Mouse (Mus musculus) stomach, embryonic 16.5 days (tissue): ENCODE results near the gene Rpl36a. TPM values are rescaled to one million over a fixed set of nuclear protein-coding genes. Genes with fewer than 3 reads are reported as not detected.

ENCODE experiments used
- ATAC-seq: fragments of 200-750 bp; cut with Nextera tagmentation; 2 replicates; pipeline ENCODE4 v1.8.0; 2017; ENCODE audit warnings: moderate number of reproducible peaks, moderate TSS enrichment; ENCODE audit not compliant: insufficient read depth, low FRiP score
- H3K27ac ChIP-seq: fragments of 300-500 bp; sonication (generic); 2 replicates; pipeline ENCODE4 v1.5.1; 2014; ENCODE audit warnings: low read length
- H3K27me3 ChIP-seq: fragments of 300-500 bp; sonication (generic); 2 replicates; pipeline ENCODE4 v1.6.1; 2014; ENCODE audit warnings: low read length, control low read depth, mixed read lengths; ENCODE audit not compliant: control insufficient read depth, insufficient read depth
- H3K36me3 ChIP-seq: fragments of 300-500 bp; sonication (generic); 2 replicates; pipeline ENCODE4 v1.6.1; 2014; ENCODE audit warnings: low read length; ENCODE audit not compliant: control insufficient read depth, insufficient read depth
- H3K4me1 ChIP-seq: fragments of 300-500 bp; sonication (generic); 2 replicates; pipeline ENCODE4 v1.6.1; 2014; ENCODE audit warnings: low read length, control low read depth, mixed read lengths; ENCODE audit not compliant: control insufficient read depth, insufficient read depth
- H3K4me2 ChIP-seq: fragments of 300-500 bp; sonication (generic); 2 replicates; pipeline ENCODE4 v1.6.1; 2014; ENCODE audit warnings: low read depth, low read length, mixed read lengths
- H3K4me3 ChIP-seq: fragments of 300-500 bp; sonication (generic); replicated peaks from 2 replicates; pipeline ENCODE4 v1.5.1; 2014; ENCODE audit warnings: mild to moderate bottlenecking, low read length
- H3K9ac ChIP-seq: fragments of 300-500 bp; sonication (generic); 2 replicates; pipeline ENCODE4 v1.6.1; 2014; ENCODE audit warnings: low read length
- H3K9me3 ChIP-seq: fragments of 300-500 bp; sonication (generic); replicated peaks from 2 replicates; pipeline ENCODE4 v1.6.1; 2016; ENCODE audit warnings: low read length, control low read depth; ENCODE audit not compliant: control insufficient read depth
- WGBS: fragments of 180-500 bp; shearing (Covaris S2); extraction: QIAGEN DNeasy Blood & Tissue Kit; methylation state at CpG from one replicate; pipeline ENCODE4 v1.1.7; 2014; 5-methylcytosine and 5-hydroxymethylcytosine counted together
- polyA plus RNA-seq: library from polyadenylated mRNA; unstranded; fragments of >200 nt; fragmentation: Nextera tagmentation; extraction: Ambion mirVana; gene quantifications from 2 replicates; pipeline ENCODE4 v1.2.1, GENCODE M21; 2015

The Rpl36a gene
- polyA plus RNA-seq, 1 experiment from 2014 or later, result 424 TPM

DNA sequence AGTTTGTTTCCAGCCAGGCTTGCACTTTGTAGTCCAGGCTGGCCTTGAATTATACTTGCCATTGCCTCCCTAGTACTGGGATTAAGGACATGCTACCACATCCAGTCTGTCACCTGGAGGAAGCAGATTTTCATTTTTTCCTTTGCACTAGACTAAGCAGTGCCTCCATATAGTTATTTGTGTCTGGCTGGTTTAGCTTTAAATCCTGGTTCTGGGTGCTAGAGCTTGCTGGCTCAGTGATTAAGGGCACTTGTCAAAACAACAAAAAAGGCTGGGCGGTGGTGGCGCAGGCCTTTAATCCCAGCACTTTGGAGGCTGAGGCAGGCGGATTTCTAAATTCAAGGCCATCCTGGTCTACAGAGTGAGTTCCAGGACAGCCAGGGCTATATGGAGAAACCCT, 3.5 kb downstream of the Rpl36a start:
- Histone ChIP-seq H3K9ac (no peak overlapping the region), H3K27ac (no peak overlapping the region), H3K4me2 (no peak overlapping the region), H3K9me3 (no peaks in the 10 kb centered on the region), H3K4me1 (no peaks in the 10 kb centered on the region), H3K36me3 (no peaks in the 10 kb centered on the region), H3K27me3 (no peaks in the 10 kb centered on the region), H3K4me3 (no peak overlapping the region)
- ATAC-seq, result no peak
- WGBS, result 78% methylated on average over 3 of the region's 3 CpGs

DNA sequence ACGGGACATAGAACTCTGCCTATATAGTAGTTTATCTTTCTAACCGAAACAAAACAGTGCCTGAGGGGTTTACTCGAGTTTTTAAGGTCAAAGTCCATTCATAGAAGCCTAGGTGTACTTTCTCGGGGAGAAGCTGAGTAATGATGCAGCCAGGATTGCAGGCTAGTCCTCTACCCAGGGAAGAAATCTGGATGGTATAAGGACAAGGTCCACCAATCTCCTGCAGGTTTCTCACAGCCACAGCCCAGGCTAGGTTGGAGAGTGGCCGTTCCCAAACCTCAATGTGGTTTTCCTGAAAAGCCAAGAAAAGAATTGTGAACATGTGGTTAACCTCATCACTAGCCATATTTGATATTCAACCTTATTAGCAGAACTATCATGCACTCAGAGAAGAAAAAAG, 4.4 kb downstream of the Rpl36a start:
- 43% methylated on average over 5 of the region's 5 CpGs for WGBS
- H3K27ac ChIP-seq, result no peak overlapping the region
- no peak for ATAC-seq

GRCm38 (mm10) chrX:134599922-134600565, 14.6 kb downstream of the Rpl36a start:
- ATAC-seq, result no peak
- H3K27me3 ChIP-seq, result no peaks in the 10 kb centered on the region; the same call in 1 of the 2 replicates
- WGBS, result 15% methylated on average over 10 of the region's 10 CpGs
- peak overlapping the region; percentile 65 for H3K9ac ChIP-seq
- peak overlapping the region; percentile 59 for H3K4me3 ChIP-seq
- H3K9me3 ChIP-seq, result no peaks in the 10 kb centered on the region
- H3K4me1 ChIP-seq, result 0 out of 2 replicates have a peak, but pooled peaks cover 4% of the 10 kb centered on the region
- no peaks in the 10 kb centered on the region for H3K36me3 ChIP-seq
- H3K4me2 ChIP-seq, result peak overlapping the region; percentile 58
- H3K27ac ChIP-seq, result peak overlapping the region; percentile 67

More for the DNA sequence above, 4.4 kb downstream of the Rpl36a start:
- H3K9me3 ChIP-seq, result no peaks in the 10 kb centered on the region
- H3K36me3 ChIP-seq, result no peaks in the 10 kb centered on the region
- H3K4me1 ChIP-seq, result no peaks in the 10 kb centered on the region
- no peaks in the 10 kb centered on the region for H3K27me3 ChIP-seq
- no peak overlapping the region for H3K4me3 ChIP-seq
- H3K9ac ChIP-seq, result no peak overlapping the region
- no peak overlapping the region for H3K4me2 ChIP-seq

GRCm38 (mm10) chrX:134600659-134601379, 15.4 kb downstream of the Rpl36a start, which contains the start of the genes Gla and Hnrnph2:
Gene Gla (minus strand): TSS chrX:134601125.
Gene Hnrnph2 (plus strand): TSS chrX:134601179.
- H3K27ac ChIP-seq, result peak within 1 kb of the TSS; percentile 89
- H3K4me3 ChIP-seq, result peak within 1 kb of the TSS; percentile 59
- WGBS, result 14% methylated on average over 33 of the region's 33 CpGs
- no peaks in the 10 kb centered on the region; the same call in 1 of the 2 replicates for H3K27me3 ChIP-seq
- H3K9me3 ChIP-seq, result no peaks in the 10 kb centered on the region
- H3K9ac ChIP-seq, result peak within 1 kb of the TSS; percentile 79
- no peaks in the 10 kb centered on the region for H3K36me3 ChIP-seq
- peak; percentile 99 for ATAC-seq
- H3K4me1 ChIP-seq, result 0 out of 2 replicates have a peak, but pooled peaks cover 4% of the 10 kb centered on the region
- H3K4me2 ChIP-seq, result peak within 1 kb of the TSS; percentile 58

GRCm38 (mm10) chrX:134601380-134602120, 16.1 kb downstream of the Rpl36a start:
- Histone ChIP-seq H3K27me3 (no peaks in the 10 kb centered on the region; the same call in 1 of the 2 replicates), H3K9me3 (no peaks in the 10 kb centered on the region), H3K4me2 (peak overlapping the region; percentile 57), H3K9ac (peak overlapping the region; percentile 79), H3K27ac (peak overlapping the region; percentile 89), H3K4me3 (peak overlapping the region; percentile 59), H3K36me3 (no peaks in the 10 kb centered on the region), H3K4me1 (0 out of 2 replicates have a peak, but pooled peaks cover 4% of the 10 kb centered on the region)
- WGBS, result 15% methylated on average over 39 of the region's 43 CpGs
- ATAC-seq, result peak; percentile 80

GRCm38 (mm10) chrX:134609472-134609871, 24.0 kb downstream of the Rpl36a start:
- Histone ChIP-seq H3K9ac (no peak overlapping the region), H3K4me3 (no peak overlapping the region), H3K27ac (no peak overlapping the region), H3K4me2 (no peak overlapping the region), H3K4me1 (no peaks in the 10 kb centered on the region), H3K9me3 (no peaks in the 10 kb centered on the region), H3K36me3 (no peaks in the 10 kb centered on the region), H3K27me3 (no peaks in the 10 kb centered on the region)
- ATAC-seq, result no peak
- WGBS, result 40% methylated on average over 4 of the region's 4 CpGs

- ATAC-seq, result no peak
- Histone ChIP-seq H3K4me1 (no peaks in the 10 kb centered on the region), H3K4me3 (no peak overlapping the region), H3K27me3 (no peaks in the 10 kb centered on the region), H3K9me3 (no peaks in the 10 kb centered on the region), H3K27ac (no peak overlapping the region), H3K36me3 (no peaks in the 10 kb centered on the region), H3K4me2 (no peak overlapping the region), H3K9ac (no peak overlapping the region)
- WGBS, result 74% methylated on average over 4 of the region's 4 CpGs
These were observed 25.5 kb downstream of the Rpl36a start for GRCm38 (mm10) chrX:134610984-134611383.

GRCm38 (mm10) chrX:134612285-134612959, 27.0 kb downstream of the Rpl36a start:
- Histone ChIP-seq H3K27me3 (no peaks in the 10 kb centered on the region), H3K4me3 (peak overlapping the region; percentile 30), H3K4me1 (no peaks in the 10 kb centered on the region), H3K4me2 (peak overlapping the region; percentile 53), H3K36me3 (no peaks in the 10 kb centered on the region), H3K9me3 (no peaks in the 10 kb centered on the region), H3K9ac (peak overlapping the region; percentile 40; the same call in 1 of the 2 replicates), H3K27ac (peak overlapping the region; percentile 83)
- WGBS, result 9% methylated on average over 14 of the region's 15 CpGs
- ATAC-seq, result peak; percentile 94
